Mouse (Mus musculus) adrenal gland, adult 8-10 months (tissue): Measurements from ENCODE around the gene Barhl2. TPM values are rescaled to one million over a fixed set of nuclear protein-coding genes. Genes with fewer than 3 reads are reported as not detected.

Experiments used
- total RNA-seq, 4 experiments: library from RNA; stranded (reverse); gene quantifications; 2 replicates each; pipeline ENCODE4 v1.2.4; 2022

Barhl2 gene
- total RNA-seq, 4 experiments from 2014 or later: not detected

Other genes with a start within 250 kb of the Barhl2 start
- gene Gm17304, start 150.9 kb upstream of the Barhl2 start, total RNA-seq: not detected
- gene Zfp644, start 239.1 kb upstream of the Barhl2 start, total RNA-seq: 10 to 100 TPM; 53.2 to 94.2 (median 70.1) TPM